Mouse (Mus musculus) ovary, postnatal 36 days (tissue): ENCODE results near the gene Arfip1.
A peak's percentile ranks its signal among the peaks of the same experiment; 100 is the strongest.

Experiments
- DNase-seq: peaks from one replicate; pipeline ENCODE4 v3.0.0; 2022; ENCODE audit warnings: low spot score, mixed read lengths

The Arfip1 gene

GRCm38 (mm10) chr3:84582023-84582912 lies at the start of gene Arfip1:
Gene Arfip1 (minus strand): TSS chr3:84582625.
- peak; percentile 98 for DNase-seq

GRCm38 (mm10) chr3:84631586-84631985 lies 49.2 kb upstream of the Arfip1 start:
- no peak for DNase-seq

GRCm38 (mm10) chr3:84622026-84622425 lies 39.6 kb upstream of the Arfip1 start:
- no peak for DNase-seq

GRCm38 (mm10) chr3:84619725-84620124 lies 37.3 kb upstream of the Arfip1 start:
- DNase-seq = no peak

GRCm38 (mm10) chr3:84619056-84619455 lies 36.6 kb upstream of the Arfip1 start:
- DNase-seq = no peak

GRCm38 (mm10) chr3:84618627-84619026 lies 36.2 kb upstream of the Arfip1 start:
- DNase-seq = no peak

- DNase-seq = no peak
Observed at GRCm38 (mm10) chr3:84615856-84616225, 33.4 kb upstream of the Arfip1 start.

GRCm38 (mm10) chr3:84615050-84615855 lies 32.8 kb upstream of the Arfip1 start:
- DNase-seq = no peak

- no peak for DNase-seq
Observed at GRCm38 (mm10) chr3:84610183-84610710, 27.8 kb upstream of the Arfip1 start.

GRCm38 (mm10) chr3:84603212-84603611 lies 20.8 kb upstream of the Arfip1 start:
- DNase-seq = no peak

GRCm38 (mm10) chr3:84602759-84603158 lies 20.3 kb upstream of the Arfip1 start:
- DNase-seq = no peak

- DNase-seq = no peak
Observed at GRCm38 (mm10) chr3:84601870-84602495, 19.6 kb upstream of the Arfip1 start.

- DNase-seq = no peak
Observed at GRCm38 (mm10) chr3:84598756-84599155, 16.3 kb upstream of the Arfip1 start.

GRCm38 (mm10) chr3:84597996-84598734 lies 15.7 kb upstream of the Arfip1 start:
- DNase-seq = no peak

- DNase-seq = no peak
Observed at GRCm38 (mm10) chr3:84595677-84596234, 13.3 kb upstream of the Arfip1 start.

GRCm38 (mm10) chr3:84594894-84595676 lies 12.7 kb upstream of the Arfip1 start:
- no peak for DNase-seq

GRCm38 (mm10) chr3:84593274-84593673 lies 10.8 kb upstream of the Arfip1 start, which contains the start of gene Tigd4:
Gene Tigd4 (plus strand): TSS chr3:84593574.
- no peak for DNase-seq

- DNase-seq = no peak
Observed at GRCm38 (mm10) chr3:84586736-84587135, 4.3 kb upstream of the Arfip1 start.

GRCm38 (mm10) chr3:84582913-84583276 lies 470 bp upstream of the Arfip1 start:
- DNase-seq = no peak

GRCm38 (mm10) chr3:84581696-84582022 lies 766 bp downstream of the Arfip1 start:
- DNase-seq = no peak

- no peak for DNase-seq
Observed at GRCm38 (mm10) chr3:84580716-84581115, 1.7 kb downstream of the Arfip1 start.
